Mouse (Mus musculus) kidney, adult 2 months (tissue): ENCODE data around the gene Rab11fip2. TPM values are rescaled to one million over a fixed set of nuclear protein-coding genes. Genes with fewer than 3 reads are reported as not detected.
A peak's percentile ranks its signal among the peaks of the same experiment; 100 is the strongest.

Experiments used
- DNase-seq: peaks from one replicate; pipeline ENCODE4 v3.0.0; 2021
- H3K27ac ChIP-seq: fragments of 200-500 bp; 2 replicates; pipeline ENCODE4 v1.5.1; 2012; ENCODE audit warnings: low read depth, low read length, control low read depth, inconsistent platforms; ENCODE audit not compliant: insufficient read depth
- H3K27me3 ChIP-seq: fragments of 200-500 bp; replicated peaks from 2 replicates; pipeline ENCODE4 v1.6.1; 2012; ENCODE audit warnings: mild to moderate bottlenecking, moderate library complexity, low read length, inconsistent platforms; ENCODE audit not compliant: control insufficient read depth, insufficient read depth
- H3K36me3 ChIP-seq: fragments of 200-500 bp; 2 replicates; pipeline ENCODE4 v1.6.1; 2012; ENCODE audit warnings: mild to moderate bottlenecking, moderate library complexity, low read length, inconsistent platforms; ENCODE audit not compliant: control insufficient read depth, insufficient read depth
- H3K4me1 ChIP-seq: fragments of 200-500 bp; 2 replicates; pipeline ENCODE4 v1.6.1; 2011; ENCODE audit warnings: low read length; ENCODE audit not compliant: control insufficient read depth, insufficient read depth
- H3K4me3 ChIP-seq: fragments of 200-500 bp; 2 replicates; pipeline ENCODE4 v1.5.1; 2011; ENCODE audit warnings: mild to moderate bottlenecking, low read depth, low read length, control low read depth; ENCODE audit not compliant: insufficient read depth
- CTCF ChIP-seq: fragments of 200-500 bp; conservative IDR thresholded peaks from 2 replicates; pipeline ENCODE4 v1.5.1; 2011; ENCODE audit warnings: low read depth, mild to moderate bottlenecking, control low read depth, low read length, moderate library complexity, mixed read lengths; ENCODE audit not compliant: insufficient read depth, insufficient read length
- POLR2A ChIP-seq: fragments of 200-500 bp; IDR thresholded peaks from one replicate; pipeline ENCODE4 v1.6.1; 2011; ENCODE audit warnings: low read depth, low read length, control low read depth
- WGBS: fragments of 180-500 bp; shearing (Covaris S2); methylation state at CpG from one replicate; pipeline ENCODE4 v1.1.7; 2018; 5-methylcytosine and 5-hydroxymethylcytosine counted together
- polyA plus RNA-seq: library from polyadenylated mRNA; depleted of rRNA; stranded (reverse); fragments of >200 nt; gene quantifications from 2 replicates; pipeline ENCODE4 v1.2.3, GENCODE M21; 2012; rRNA removed

Gene Rab11fip2
- 4.7 and 5.3 TPM in 2 replicates for polyA plus RNA-seq

- Histone ChIP-seq H3K4me3 (peak within 1 kb of the TSS; percentile 58), H3K27ac (peak within 1 kb of the TSS; percentile 76), H3K36me3 (no peaks in the 10 kb centered on the region), H3K27me3 (no peaks in the 10 kb centered on the region), H3K4me1 (peaks cover 8% of the 10 kb centered on the region; the same call in 1 of the 2 replicates)
- peak; percentile 27 for TF ChIP-seq POLR2A
- TF ChIP-seq CTCF: no peak
- DNase-seq: peak; percentile 90
- WGBS: under 1% methylated on average over 71 of the region's 72 CpGs
Observed at GRCm38 (mm10) chr19:59943322-59943871, at the start of gene Rab11fip2. Gene Rab11fip2 (minus strand): TSS chr19:59943654.

DNA sequence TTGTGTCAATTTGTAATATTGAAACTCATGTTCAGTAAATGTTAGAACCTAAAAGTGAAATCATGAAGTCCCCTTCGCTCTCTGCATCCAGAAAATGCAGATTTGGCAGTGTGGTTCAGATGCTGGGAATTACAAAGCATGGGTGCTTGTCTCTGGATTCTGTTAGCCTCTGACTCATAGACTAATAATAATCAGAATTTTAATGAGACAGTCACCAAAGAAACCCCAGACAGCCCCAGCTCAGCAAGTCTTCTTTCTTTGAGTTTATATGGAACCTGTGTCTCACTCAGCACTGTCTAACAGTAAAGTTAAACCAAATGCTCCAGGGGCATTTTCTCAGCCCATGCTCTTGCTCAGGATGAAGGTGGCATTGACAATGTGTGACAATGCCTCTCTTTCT, 38.1 kb upstream of the Rab11fip2 start:
- TF ChIP-seq CTCF (no peak), POLR2A (no peak)
- 90% methylated on average over 1 of the region's 1 CpGs for WGBS
- H3K36me3 ChIP-seq: no peaks in the 10 kb centered on the region
- DNase-seq: no peak
- no peak overlapping the region for H3K27ac ChIP-seq
- no peaks in the 10 kb centered on the region for H3K4me1 ChIP-seq
- H3K4me3 ChIP-seq: no peak overlapping the region
- no peaks in the 10 kb centered on the region for H3K27me3 ChIP-seq

- Histone ChIP-seq H3K27ac (no peak overlapping the region), H3K27me3 (no peaks in the 10 kb centered on the region), H3K4me3 (no peak overlapping the region), H3K36me3 (no peaks in the 10 kb centered on the region), H3K4me1 (no peaks in the 10 kb centered on the region)
- DNase-seq: no peak
- WGBS: 89% methylated on average over 3 of the region's 3 CpGs
- TF ChIP-seq CTCF: no peak
- TF ChIP-seq POLR2A: no peak
Observed at GRCm38 (mm10) chr19:59954936-59955335, 11.5 kb upstream of the Rab11fip2 start.

- WGBS: 89% methylated on average over 5 of the region's 5 CpGs
- no peak overlapping the region for H3K27ac ChIP-seq
- no peaks in the 10 kb centered on the region for H3K4me1 ChIP-seq
- no peak for TF ChIP-seq CTCF
- TF ChIP-seq POLR2A: no peak
- no peak overlapping the region for H3K4me3 ChIP-seq
- no peaks in the 10 kb centered on the region for H3K27me3 ChIP-seq
- DNase-seq: no peak
- H3K36me3 ChIP-seq: no peaks in the 10 kb centered on the region
Observed at GRCm38 (mm10) chr19:59949731-59950130, 6.3 kb upstream of the Rab11fip2 start.

DNA sequence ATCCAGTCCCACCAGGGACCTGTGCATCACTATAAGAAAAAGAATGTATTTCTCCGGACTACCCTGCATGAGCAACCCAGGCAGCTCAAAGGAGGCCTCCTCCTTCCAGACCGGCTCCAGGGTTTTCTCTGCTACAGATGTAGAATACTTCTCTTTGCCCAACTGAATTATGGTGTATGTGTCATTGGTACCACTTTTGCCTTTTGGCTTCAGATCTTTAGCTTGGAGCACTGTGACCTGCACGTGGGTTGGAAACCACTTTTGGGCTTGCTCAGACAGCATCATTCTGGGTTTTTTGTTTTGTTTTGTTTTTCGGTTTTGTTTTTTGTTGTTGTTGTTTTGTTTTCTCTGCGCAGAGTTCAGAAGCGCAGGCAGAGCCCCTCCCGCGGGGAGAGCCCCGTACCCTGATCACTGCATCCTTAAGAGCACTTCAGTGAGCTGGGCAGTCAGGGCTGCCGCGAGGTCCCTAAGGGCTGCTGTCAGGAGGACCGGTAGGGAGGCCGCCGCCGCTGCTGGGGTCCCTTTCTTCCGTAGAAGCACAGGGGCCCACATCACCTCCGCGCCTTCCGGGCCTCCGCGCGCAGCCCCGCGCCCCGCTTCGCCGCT, 635 bp downstream of the Rab11fip2 start:
- no peaks in the 10 kb centered on the region for H3K27me3 ChIP-seq
- no peak for DNase-seq
- no peaks in the 10 kb centered on the region for H3K36me3 ChIP-seq
- peak overlapping the region; percentile 76 for H3K27ac ChIP-seq
- no peak for TF ChIP-seq CTCF
- TF ChIP-seq POLR2A: no peak
- WGBS: 2% methylated on average over 27 of the region's 27 CpGs
- peaks cover 8% of the 10 kb centered on the region; the same call in 1 of the 2 replicates for H3K4me1 ChIP-seq
- peak overlapping the region; percentile 58 for H3K4me3 ChIP-seq

GRCm38 (mm10) chr19:59939711-59940110, 3.7 kb downstream of the Rab11fip2 start:
- WGBS: 54% methylated on average over 5 of the region's 5 CpGs
- DNase-seq: peak; percentile 25

DNA sequence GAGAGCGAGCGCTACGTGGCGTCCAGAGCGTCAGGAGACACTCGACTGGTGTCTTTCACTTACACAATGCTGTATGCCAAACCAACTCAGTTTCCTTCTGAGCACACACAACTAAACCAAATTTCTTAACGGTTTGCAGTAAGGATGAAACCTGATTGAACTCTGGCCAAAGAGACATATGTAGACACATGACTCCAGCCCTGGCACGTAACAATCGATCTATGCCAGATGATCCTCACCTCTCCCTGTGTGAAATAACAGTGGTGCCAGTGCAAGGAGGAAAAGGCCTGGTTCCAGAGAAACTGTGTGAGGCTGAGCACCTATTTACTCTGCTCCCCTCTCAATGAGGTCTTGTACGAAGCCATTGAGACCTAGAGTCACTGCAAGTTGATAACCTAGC, 11.4 kb downstream of the Rab11fip2 start:
- no peaks in the 10 kb centered on the region for H3K4me1 ChIP-seq
- H3K4me3 ChIP-seq: no peak overlapping the region
- no peak for DNase-seq
- H3K36me3 ChIP-seq: no peaks in the 10 kb centered on the region
- TF ChIP-seq CTCF (no peak), POLR2A (no peak)
- 94% methylated on average over 10 of the region's 10 CpGs for WGBS
- no peak overlapping the region for H3K27ac ChIP-seq
- H3K27me3 ChIP-seq: no peaks in the 10 kb centered on the region

More at GRCm38 (mm10) chr19:59939711-59940110, 3.7 kb downstream of the Rab11fip2 start:
- TF ChIP-seq CTCF (no peak), POLR2A (no peak)
- no peak overlapping the region for H3K27ac ChIP-seq
- H3K4me1 ChIP-seq: peaks cover 8% of the 10 kb centered on the region; the same call in 1 of the 2 replicates
- no peaks in the 10 kb centered on the region for H3K27me3 ChIP-seq
- H3K4me3 ChIP-seq: no peak overlapping the region
- H3K36me3 ChIP-seq: no peaks in the 10 kb centered on the region

- H3K4me1 ChIP-seq: no peaks in the 10 kb centered on the region
- WGBS: 73% methylated on average over 4 of the region's 4 CpGs
Observed at GRCm38 (mm10) chr19:59928672-59929071, 14.8 kb downstream of the Rab11fip2 start.

More at GRCm38 (mm10) chr19:59928672-59929071, 14.8 kb downstream of the Rab11fip2 start:
- no peak for TF ChIP-seq POLR2A
- TF ChIP-seq CTCF: no peak
- Histone ChIP-seq H3K27ac (no peak overlapping the region), H3K36me3 (no peaks in the 10 kb centered on the region), H3K27me3 (no peaks in the 10 kb centered on the region), H3K4me3 (no peak overlapping the region)
- no peak for DNase-seq
